Mouse (Mus musculus) neural tube, embryonic 15.5 days (tissue): ENCODE measurements at regions not wholly inside any gene's neighbourhood (a gene's known extent, or its start where the extent isn't known, plus 50 kb on each side); places are given as distances from the start of the nearest gene placed in this dataset.

Source experiments
- ATAC-seq: fragments of 200-750 bp; cut with Nextera tagmentation; 2 replicates; pipeline ENCODE4 v1.8.0; 2017; ENCODE audit warnings: mild to moderate bottlenecking, moderate TSS enrichment, moderate library complexity; ENCODE audit not compliant: low FRiP score
- H3K27ac ChIP-seq: fragments of 300-500 bp; sonication (generic); replicated peaks from 2 replicates; pipeline ENCODE4 v1.5.1; 2015; ENCODE audit warnings: mild to moderate bottlenecking, inconsistent platforms
- H3K27me3 ChIP-seq: fragments of 300-500 bp; sonication (generic); replicated peaks from 2 replicates; pipeline ENCODE4 v1.6.1; 2015; ENCODE audit warnings: inconsistent platforms
- H3K36me3 ChIP-seq: fragments of 300-500 bp; sonication (generic); 2 replicates; pipeline ENCODE4 v1.6.1; 2015; ENCODE audit warnings: inconsistent platforms
- H3K4me1 ChIP-seq: fragments of 300-500 bp; sonication (generic); 2 replicates; pipeline ENCODE4 v1.6.1; 2015; ENCODE audit warnings: inconsistent platforms
- H3K4me2 ChIP-seq: fragments of 300-500 bp; sonication (generic); 2 replicates; pipeline ENCODE4 v1.6.1; 2015; ENCODE audit warnings: inconsistent platforms, mild to moderate bottlenecking, moderate library complexity
- H3K4me3 ChIP-seq: fragments of 300-500 bp; sonication (generic); replicated peaks from 2 replicates; pipeline ENCODE4 v1.5.1; 2015; ENCODE audit warnings: mild to moderate bottlenecking, inconsistent platforms
- H3K9ac ChIP-seq: fragments of 300-500 bp; sonication (generic); replicated peaks from 2 replicates; pipeline ENCODE4 v1.6.1; 2015; ENCODE audit warnings: mild to moderate bottlenecking, inconsistent platforms
- H3K9me3 ChIP-seq: fragments of 300-500 bp; sonication (generic); replicated peaks from 2 replicates; pipeline ENCODE4 v1.6.1; 2016; ENCODE audit warnings: inconsistent platforms
- WGBS: fragments of 180-500 bp; shearing (Covaris S2); methylation state at CpG from one replicate; pipeline ENCODE4 v1.1.7; 2015; ENCODE audit warnings: mixed read lengths; 5-methylcytosine and 5-hydroxymethylcytosine counted together

- Histone ChIP-seq H3K9me3 (0 out of 2 replicates have a peak, but pooled peaks cover 2% of the 10 kb centered on the region), H3K27ac (peak overlapping the region; percentile 43; the same call in 1 of the 2 replicates), H3K4me2 (no peak overlapping the region), H3K36me3 (no peaks in the 10 kb centered on the region), H3K4me1 (peaks cover 34% of the 10 kb centered on the region), H3K27me3 (no peaks in the 10 kb centered on the region), H3K4me3 (no peak overlapping the region), H3K9ac (no peak overlapping the region)
- no peak for ATAC-seq
- 14% methylated on average over 8 of the region's 8 CpGs for WGBS
Observed at GRCm38 (mm10) chr4:153288362-153288761, 194.2 kb downstream of the Ajap1 start.

DNA sequence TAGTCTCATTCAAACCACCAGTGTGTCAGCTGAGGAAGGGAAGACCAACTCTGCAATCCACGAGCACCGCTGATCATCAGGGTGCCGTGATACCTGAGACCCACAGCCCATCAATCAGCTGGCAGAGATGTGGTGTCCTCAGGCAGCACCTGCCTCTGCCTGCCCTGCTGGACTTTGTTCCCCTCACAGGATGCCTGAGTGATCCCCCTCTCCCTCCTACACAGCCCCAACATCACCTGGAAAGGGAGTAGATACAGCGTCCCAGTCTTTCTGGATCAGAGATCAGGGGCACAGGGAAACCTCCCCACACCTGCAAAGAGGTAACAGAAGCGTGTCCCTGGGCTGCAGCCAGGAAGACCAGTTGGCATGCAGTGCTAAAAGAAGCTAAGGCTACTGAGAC lies 198.4 kb downstream of the Ajap1 start:
- no peaks in the 10 kb centered on the region for H3K36me3 ChIP-seq
- 84% methylated on average over 5 of the region's 5 CpGs for WGBS
- ATAC-seq: no peak
- no peak overlapping the region for H3K27ac ChIP-seq
- no peaks in the 10 kb centered on the region for H3K27me3 ChIP-seq
- H3K9ac ChIP-seq: no peak overlapping the region
- H3K4me2 ChIP-seq: no peak overlapping the region
- H3K4me3 ChIP-seq: no peak overlapping the region
- peaks cover 15% of the 10 kb centered on the region for H3K4me1 ChIP-seq
- 0 out of 2 replicates have a peak, but pooled peaks cover 4% of the 10 kb centered on the region for H3K9me3 ChIP-seq

GRCm38 (mm10) chr4:153276571-153276970 lies 206.0 kb downstream of the Ajap1 start:
- H3K9me3 ChIP-seq: no peaks in the 10 kb centered on the region
- no peak overlapping the region for H3K4me3 ChIP-seq
- no peak overlapping the region for H3K9ac ChIP-seq
- 0 out of 2 replicates have a peak, but pooled peaks cover 5% of the 10 kb centered on the region for H3K4me1 ChIP-seq
- ATAC-seq: no peak
- no peak overlapping the region for H3K4me2 ChIP-seq
- WGBS: 59% methylated on average over 5 of the region's 5 CpGs
- no peak overlapping the region for H3K27ac ChIP-seq
- no peaks in the 10 kb centered on the region for H3K27me3 ChIP-seq
- H3K36me3 ChIP-seq: no peaks in the 10 kb centered on the region

DNA sequence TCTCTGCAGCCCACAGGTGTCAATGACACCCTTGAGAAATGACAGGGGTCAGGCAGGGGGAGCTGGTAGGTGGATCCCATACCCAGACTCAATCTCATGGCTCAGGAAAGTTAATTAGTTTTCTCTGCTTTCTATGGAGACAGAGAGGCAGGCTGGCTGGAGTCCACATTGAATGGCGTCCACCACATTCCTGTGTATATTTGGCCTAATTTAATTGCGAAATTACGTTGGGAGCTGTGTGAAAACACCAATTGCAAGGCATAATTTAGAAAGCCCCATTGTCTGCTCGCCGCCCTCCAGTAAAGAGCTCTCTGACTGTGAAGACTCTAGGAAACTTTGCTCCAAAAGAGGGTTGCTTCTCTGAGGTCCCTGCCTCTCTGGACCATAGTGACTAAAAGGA lies 211.2 kb downstream of the Ajap1 start:
- no peak for ATAC-seq
- 31% methylated on average over 5 of the region's 5 CpGs for WGBS
- Histone ChIP-seq H3K27ac (no peak overlapping the region), H3K4me1 (peaks cover 26% of the 10 kb centered on the region), H3K4me3 (no peak overlapping the region), H3K9me3 (no peaks in the 10 kb centered on the region), H3K36me3 (no peaks in the 10 kb centered on the region), H3K4me2 (no peak overlapping the region), H3K27me3 (no peaks in the 10 kb centered on the region), H3K9ac (no peak overlapping the region)

- Histone ChIP-seq H3K36me3 (no peaks in the 10 kb centered on the region), H3K27ac (no peak overlapping the region), H3K27me3 (no peaks in the 10 kb centered on the region), H3K4me2 (no peak overlapping the region), H3K9me3 (no peaks in the 10 kb centered on the region), H3K4me3 (no peak overlapping the region), H3K4me1 (peaks cover 25% of the 10 kb centered on the region), H3K9ac (no peak overlapping the region)
- ATAC-seq: no peak
- 53% methylated on average over 15 of the region's 15 CpGs for WGBS
Observed at GRCm38 (mm10) chr4:153263216-153263805, 219.3 kb downstream of the Ajap1 start.

DNA sequence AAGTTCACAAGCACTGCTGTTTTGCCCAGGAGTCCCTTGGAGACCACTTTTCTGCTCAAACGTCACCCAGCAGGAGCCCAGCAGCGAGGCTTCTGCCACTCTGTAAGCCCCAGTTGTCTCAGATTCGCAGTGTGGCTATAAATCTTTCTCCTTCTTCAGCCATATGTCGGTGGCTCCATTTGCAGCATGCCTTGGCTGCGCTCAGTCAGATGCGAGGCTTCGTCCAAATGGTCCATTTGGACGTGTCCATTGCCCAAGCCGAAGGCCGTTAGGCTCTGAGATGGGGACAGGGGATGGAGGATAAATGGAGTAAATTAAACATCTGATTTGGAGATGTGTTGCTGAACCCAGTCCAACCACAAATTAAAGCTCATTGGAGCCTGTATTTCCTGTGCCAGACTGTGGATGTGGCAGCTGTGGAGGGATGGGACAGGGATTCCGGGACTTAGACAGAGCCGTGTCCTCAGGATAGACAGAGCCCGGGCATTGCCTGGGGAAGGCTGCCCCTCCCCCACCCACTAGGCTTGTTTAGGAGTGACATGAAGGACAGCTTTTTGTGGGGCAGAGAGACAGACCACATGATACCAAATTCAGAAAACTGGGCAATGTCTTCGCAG lies 221.6 kb downstream of the Ajap1 start:
- Histone ChIP-seq H3K9ac (no peak overlapping the region), H3K27ac (no peak overlapping the region), H3K4me1 (peaks cover 23% of the 10 kb centered on the region), H3K9me3 (no peaks in the 10 kb centered on the region), H3K36me3 (no peaks in the 10 kb centered on the region), H3K4me2 (no peak overlapping the region), H3K27me3 (no peaks in the 10 kb centered on the region), H3K4me3 (no peak overlapping the region)
- WGBS: 42% methylated on average over 14 of the region's 14 CpGs
- peak; percentile 45; the same call in 1 of the 2 replicates for ATAC-seq

GRCm38 (mm10) chr4:153251943-153252342 lies 230.7 kb downstream of the Ajap1 start:
- H3K27ac ChIP-seq: no peak overlapping the region
- H3K9ac ChIP-seq: no peak overlapping the region
- H3K9me3 ChIP-seq: no peaks in the 10 kb centered on the region
- no peaks in the 10 kb centered on the region for H3K27me3 ChIP-seq
- 49% methylated on average over 3 of the region's 3 CpGs for WGBS
- H3K36me3 ChIP-seq: no peaks in the 10 kb centered on the region
- H3K4me2 ChIP-seq: no peak overlapping the region
- no peak overlapping the region for H3K4me3 ChIP-seq
- H3K4me1 ChIP-seq: peaks cover 23% of the 10 kb centered on the region
- no peak for ATAC-seq

GRCm38 (mm10) chr4:153251311-153251710 lies 231.3 kb downstream of the Ajap1 start:
- Histone ChIP-seq H3K9me3 (no peaks in the 10 kb centered on the region), H3K9ac (no peak overlapping the region), H3K4me3 (no peak overlapping the region), H3K4me1 (peaks cover 23% of the 10 kb centered on the region), H3K27me3 (no peaks in the 10 kb centered on the region), H3K36me3 (no peaks in the 10 kb centered on the region), H3K4me2 (no peak overlapping the region), H3K27ac (no peak overlapping the region; the same call in 1 of the 2 replicates)
- 38% methylated on average over 8 of the region's 8 CpGs for WGBS
- no peak for ATAC-seq

DNA sequence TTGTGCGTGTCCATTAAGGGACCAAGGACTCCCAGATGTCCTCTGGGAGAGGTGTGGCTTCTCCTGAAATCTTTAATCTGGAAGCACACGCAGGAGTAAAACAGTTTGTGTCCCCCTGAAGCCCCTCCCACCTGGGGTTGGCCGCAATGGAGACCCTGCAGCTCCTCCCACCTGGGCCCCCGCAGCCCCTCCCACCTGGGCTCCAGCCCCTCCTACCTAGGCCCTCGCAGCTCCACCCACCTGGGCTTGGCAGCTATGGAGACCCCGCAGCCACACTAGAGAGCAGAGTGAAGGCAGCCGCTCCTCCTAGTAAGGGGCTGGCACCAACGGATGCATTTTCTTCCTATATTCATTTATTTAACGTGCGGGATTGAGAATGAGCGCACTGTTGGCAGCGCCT lies 245.9 kb downstream of the Ajap1 start:
- no peaks in the 10 kb centered on the region for H3K36me3 ChIP-seq
- H3K27me3 ChIP-seq: no peaks in the 10 kb centered on the region
- ATAC-seq: no peak
- H3K4me1 ChIP-seq: peaks cover 11% of the 10 kb centered on the region
- WGBS: 8% methylated on average over 12 of the region's 12 CpGs
- no peak overlapping the region for H3K4me3 ChIP-seq
- H3K27ac ChIP-seq: no peak overlapping the region
- peak overlapping the region; percentile 28 for H3K4me2 ChIP-seq
- no peak overlapping the region for H3K9ac ChIP-seq
- H3K9me3 ChIP-seq: no peaks in the 10 kb centered on the region

GRCm38 (mm10) chr4:153233762-153234161 lies 248.8 kb downstream of the Ajap1 start:
- 79% methylated on average over 5 of the region's 5 CpGs for WGBS
- Histone ChIP-seq H3K4me2 (no peak overlapping the region), H3K27me3 (no peaks in the 10 kb centered on the region), H3K27ac (no peak overlapping the region), H3K9me3 (no peaks in the 10 kb centered on the region), H3K9ac (no peak overlapping the region), H3K4me3 (no peak overlapping the region), H3K4me1 (peaks cover 23% of the 10 kb centered on the region), H3K36me3 (no peaks in the 10 kb centered on the region)
- ATAC-seq: no peak

GRCm38 (mm10) chr4:153229221-153229620 lies 253.4 kb downstream of the Ajap1 start:
- Histone ChIP-seq H3K36me3 (no peaks in the 10 kb centered on the region), H3K9ac (no peak overlapping the region), H3K9me3 (no peaks in the 10 kb centered on the region), H3K27ac (0 out of 2 replicates have a peak overlapping the region, but pooled peaks have one; percentile 18), H3K27me3 (no peaks in the 10 kb centered on the region), H3K4me1 (peaks cover 28% of the 10 kb centered on the region), H3K4me3 (no peak overlapping the region), H3K4me2 (no peak overlapping the region)
- no peak for ATAC-seq
- 69% methylated on average over 5 of the region's 5 CpGs for WGBS

GRCm38 (mm10) chr4:153227680-153228420 lies 254.8 kb downstream of the Ajap1 start:
- Histone ChIP-seq H3K4me2 (no peak overlapping the region), H3K4me3 (no peak overlapping the region), H3K27me3 (no peaks in the 10 kb centered on the region), H3K9me3 (no peaks in the 10 kb centered on the region), H3K4me1 (peaks cover 28% of the 10 kb centered on the region), H3K27ac (no peak overlapping the region), H3K9ac (no peak overlapping the region), H3K36me3 (no peaks in the 10 kb centered on the region)
- 84% methylated on average over 13 of the region's 13 CpGs for WGBS
- ATAC-seq: no peak
